Mouse (Mus musculus) lung, adult 2 months (tissue): Measurements from ENCODE around the gene Bmpr1a. TPM values are rescaled to one million over a fixed set of nuclear protein-coding genes. Genes with fewer than 3 reads are reported as not detected.
A peak's percentile ranks its signal among the peaks of the same experiment; 100 is the strongest.

Experiments used
- DNase-seq: peaks from one replicate; pipeline ENCODE4 v3.0.0; 2022
- H3K4me1 ChIP-seq: fragments of 200-500 bp; 2 replicates; pipeline ENCODE4 v1.6.1; 2011; ENCODE audit warnings: low read length; ENCODE audit not compliant: control insufficient read depth, insufficient read depth
- H3K4me3 ChIP-seq: fragments of 200-500 bp; replicated peaks from 2 replicates; pipeline ENCODE3; 2011; ENCODE audit warnings: low read depth, mild to moderate bottlenecking, control low read depth, low read length; ENCODE audit errors: extremely low read depth
- CTCF ChIP-seq: fragments of 200-500 bp; IDR thresholded peaks from 2 replicates; pipeline ENCODE4 v1.5.1; 2011; ENCODE audit warnings: mild to moderate bottlenecking, low read length, control low read depth; ENCODE audit not compliant: insufficient read depth
- POLR2A ChIP-seq: fragments of 200-500 bp; IDR thresholded peaks from 2 replicates; pipeline ENCODE4 v1.6.1; 2011; ENCODE audit warnings: low read depth, mild to moderate bottlenecking, control low read depth, low read length, borderline replicate concordance; ENCODE audit errors: extremely low read depth
- WGBS: fragments of 180-500 bp; shearing (Covaris S2); methylation state at CpG from one replicate; pipeline ENCODE4 v1.1.7; 2018; 5-methylcytosine and 5-hydroxymethylcytosine counted together
- polyA plus RNA-seq: library from polyadenylated mRNA; depleted of rRNA; stranded (reverse); fragments of >200 nt; gene quantifications from 2 replicates; pipeline ENCODE4 v1.2.3, GENCODE M21; 2012

The Bmpr1a gene
- polyA plus RNA-seq, 1 experiment: 15.3 TPM

DNA sequence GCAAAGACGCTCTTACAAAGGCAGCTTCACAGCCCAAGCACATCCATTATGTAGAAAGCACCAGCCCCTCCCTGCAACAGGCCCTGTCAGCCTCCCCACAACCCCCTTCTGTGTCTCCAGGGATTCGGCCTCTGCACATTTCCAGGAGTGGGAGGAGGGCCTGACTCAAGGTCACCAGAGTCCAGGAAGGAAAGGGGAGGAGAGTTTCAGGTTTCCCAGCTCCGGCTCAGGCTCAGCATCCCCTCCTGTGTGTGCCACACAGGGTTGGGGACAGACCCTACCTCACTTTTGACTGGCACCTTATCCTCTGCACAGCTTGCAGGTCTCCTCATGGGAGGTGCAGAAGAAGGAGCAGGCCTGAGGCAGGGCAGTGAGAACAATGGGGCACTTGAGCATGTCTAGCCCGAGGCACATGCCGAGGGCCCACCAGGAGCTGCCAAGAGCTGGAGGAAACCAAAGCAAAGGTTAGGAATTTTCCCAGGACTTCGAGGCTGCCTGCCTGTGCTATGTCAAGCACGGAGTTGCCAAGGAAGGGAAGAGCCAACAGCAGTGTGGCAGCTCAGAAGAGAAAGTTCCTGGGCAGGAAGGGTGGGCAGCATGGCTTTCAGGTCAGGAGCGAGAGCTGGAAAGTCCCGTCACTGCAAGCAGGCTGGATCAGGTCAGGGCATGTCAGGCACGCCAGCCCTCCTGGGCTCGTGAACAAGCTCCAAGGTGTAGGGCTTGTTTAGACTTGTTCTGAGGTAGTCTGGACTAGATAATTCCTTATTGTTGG, 124.4 kb downstream of the Bmpr1a start:
- Histone ChIP-seq H3K4me3 (no peak overlapping the region), H3K4me1 (peaks cover 11% of the 10 kb centered on the region)
- DNase-seq: no peak
- WGBS: 27% methylated on average over 11 of the region's 11 CpGs
- TF ChIP-seq CTCF: no peak
- TF ChIP-seq POLR2A: no peak

DNA sequence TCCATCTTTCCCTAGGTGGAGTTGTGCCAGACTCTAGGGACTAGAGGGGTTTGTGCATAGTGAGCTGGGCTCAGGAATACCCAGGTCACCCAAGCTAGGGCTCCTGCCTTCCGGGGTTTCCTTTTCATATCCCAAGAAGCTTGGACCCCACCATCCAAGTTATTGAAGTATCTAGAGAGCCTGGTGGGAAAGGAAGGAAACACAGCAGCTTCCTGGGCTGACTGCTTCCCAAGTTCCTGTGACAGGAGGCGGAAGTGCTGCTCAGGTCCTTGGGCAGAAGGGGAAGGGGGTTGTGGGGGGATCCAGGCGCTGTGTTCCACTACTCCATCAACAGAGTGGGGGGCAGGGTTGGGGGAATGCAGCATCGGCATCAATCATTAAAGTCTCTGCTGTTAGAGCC, 126.0 kb downstream of the Bmpr1a start:
- WGBS: 55% methylated on average over 4 of the region's 4 CpGs

DNA sequence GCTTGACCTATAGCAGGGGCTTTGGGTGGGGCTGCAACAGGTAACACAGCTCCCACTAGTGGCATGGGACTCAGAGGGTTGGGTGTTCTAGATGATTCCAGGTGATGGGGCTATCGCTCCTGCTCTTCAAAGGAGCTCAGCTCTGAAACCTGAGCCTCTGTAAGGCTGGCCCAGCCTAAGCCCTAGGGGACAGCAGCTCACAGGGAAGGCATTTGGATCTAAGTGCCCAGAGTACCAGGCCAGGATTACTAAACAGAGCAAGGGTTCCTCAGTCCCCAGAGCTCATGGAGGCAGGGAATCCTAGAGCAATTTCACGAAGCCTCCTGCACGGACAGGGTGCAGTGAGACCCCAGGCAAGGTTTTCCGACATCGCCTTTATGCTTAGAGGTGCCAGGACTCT, 127.2 kb downstream of the Bmpr1a start:
- WGBS: 76% methylated on average over 5 of the region's 5 CpGs
- no peak for TF ChIP-seq CTCF
- TF ChIP-seq POLR2A: no peak
- H3K4me3 ChIP-seq: peak overlapping the region; percentile 33
- peaks cover 11% of the 10 kb centered on the region for H3K4me1 ChIP-seq
- DNase-seq: no peak

More for the DNA sequence above, 126.0 kb downstream of the Bmpr1a start:
- no peak for TF ChIP-seq CTCF
- no peak overlapping the region for H3K4me3 ChIP-seq
- DNase-seq: no peak
- peaks cover 11% of the 10 kb centered on the region for H3K4me1 ChIP-seq

DNA sequence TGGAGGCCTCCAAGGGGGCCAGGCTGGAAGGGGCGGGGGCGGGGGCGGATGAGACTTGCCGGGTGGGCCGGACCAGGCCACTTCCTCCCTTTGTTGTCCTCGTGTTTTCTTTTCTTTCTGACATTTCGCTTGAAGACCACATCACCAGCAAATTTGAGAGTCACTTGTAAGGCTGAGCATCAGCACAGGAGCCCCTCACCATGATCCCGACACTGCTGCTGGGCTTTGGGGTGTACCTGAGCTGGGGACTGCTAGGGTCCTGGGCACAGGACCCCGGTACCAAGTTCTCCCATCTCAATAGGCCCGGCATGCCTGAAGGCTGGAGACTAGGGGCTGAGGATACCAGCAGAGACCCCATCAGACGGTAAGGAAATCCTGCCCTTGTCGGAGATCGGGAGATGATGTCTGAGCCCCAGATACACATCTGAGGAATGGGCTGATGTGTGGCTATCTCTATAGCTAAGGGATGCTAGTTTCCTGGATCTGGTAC, 127.7 kb downstream of the Bmpr1a start, which contains the start of gene Mmrn2:
TSS of gene Mmrn2 (plus strand) at position 51 of the 490 bp plus-strand sequence.
- 52% methylated on average over 13 of the region's 13 CpGs for WGBS
- H3K4me3 ChIP-seq: peak within 1 kb of the TSS; percentile 33
- TF ChIP-seq POLR2A (no peak), CTCF (no peak)
- H3K4me1 ChIP-seq: peaks cover 11% of the 10 kb centered on the region
- DNase-seq: no peak

DNA sequence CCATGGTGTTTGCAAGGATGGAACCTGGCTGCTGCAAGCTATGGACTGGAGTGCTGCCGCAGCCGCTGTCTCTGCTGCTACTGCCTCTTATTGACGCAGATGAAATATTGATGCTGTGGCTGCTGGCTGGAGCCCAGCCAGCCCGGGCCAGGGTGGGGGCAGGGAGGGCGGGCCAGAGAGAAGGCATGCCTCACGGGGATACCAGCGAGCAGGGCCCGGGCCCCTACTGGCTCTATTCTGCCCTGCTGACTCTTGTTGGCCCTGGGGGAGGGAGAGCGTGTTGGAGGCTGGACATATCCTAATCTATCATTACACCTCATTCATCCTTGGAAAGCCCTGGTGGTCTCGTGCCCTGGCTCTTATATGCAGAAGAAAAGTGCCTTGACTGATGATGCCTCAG, 128.6 kb downstream of the Bmpr1a start, which contains the start of gene Sncg:
TSS of gene Sncg (minus strand) at position 213 of the 400 bp plus-strand sequence.
- 27% methylated on average over 10 of the region's 10 CpGs for WGBS
- no peak for DNase-seq
- TF ChIP-seq CTCF (no peak), POLR2A (no peak)
- peak within 1 kb of the TSS; percentile 29 for H3K4me3 ChIP-seq
- H3K4me1 ChIP-seq: peaks cover 11% of the 10 kb centered on the region

DNA sequence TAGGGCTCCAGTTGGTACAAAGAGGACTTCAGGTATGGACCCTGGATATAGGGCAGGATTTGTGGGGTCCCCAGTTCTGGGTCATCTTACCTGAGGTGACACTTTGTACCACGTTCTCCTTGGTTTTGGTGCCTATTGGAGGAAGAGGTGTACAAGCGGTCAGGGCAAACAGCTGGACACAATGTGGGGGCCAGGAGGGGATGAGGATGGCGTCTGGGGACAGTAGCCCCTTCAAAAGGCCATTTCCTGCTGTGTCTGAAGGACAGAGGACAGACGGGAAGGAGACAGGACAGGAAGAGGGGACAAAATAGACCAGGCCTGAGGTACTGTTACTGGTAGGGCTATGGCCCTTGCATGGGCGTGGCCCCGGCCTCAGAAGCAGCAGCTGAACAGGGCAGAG, 129.6 kb downstream of the Bmpr1a start:
- H3K4me3 ChIP-seq: no peak overlapping the region

DNA sequence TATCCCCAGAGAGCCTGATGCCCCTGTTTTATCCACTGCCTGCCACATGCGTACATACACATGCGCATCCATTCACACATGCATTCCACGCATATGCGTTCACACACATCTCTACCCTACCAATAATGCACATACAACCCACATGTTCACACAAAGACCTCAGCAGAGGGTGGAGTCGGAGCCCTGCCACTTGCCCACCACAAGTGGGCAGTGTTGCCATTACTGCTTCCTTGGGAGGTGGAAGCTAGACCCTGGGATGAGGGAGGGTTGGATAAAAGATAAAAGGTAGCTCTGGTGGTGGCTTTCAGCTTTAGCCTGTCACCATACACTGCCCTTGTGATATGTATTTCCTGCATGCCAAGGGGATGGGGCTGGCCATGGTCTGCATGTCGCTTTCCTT, 130.5 kb downstream of the Bmpr1a start:
- peak; percentile 52 for DNase-seq
- TF ChIP-seq CTCF (peak; percentile 65), POLR2A (no peak)
- H3K4me1 ChIP-seq: peaks cover 3% of the 10 kb centered on the region; the same call in 1 of the 2 replicates
- H3K4me3 ChIP-seq: no peak overlapping the region
- 88% methylated on average over 6 of the region's 6 CpGs for WGBS

More for the DNA sequence above, 129.6 kb downstream of the Bmpr1a start:
- H3K4me1 ChIP-seq: peaks cover 4% of the 10 kb centered on the region
- no peak for TF ChIP-seq CTCF
- TF ChIP-seq POLR2A: no peak
- 80% methylated on average over 6 of the region's 6 CpGs for WGBS
- no peak for DNase-seq

DNA sequence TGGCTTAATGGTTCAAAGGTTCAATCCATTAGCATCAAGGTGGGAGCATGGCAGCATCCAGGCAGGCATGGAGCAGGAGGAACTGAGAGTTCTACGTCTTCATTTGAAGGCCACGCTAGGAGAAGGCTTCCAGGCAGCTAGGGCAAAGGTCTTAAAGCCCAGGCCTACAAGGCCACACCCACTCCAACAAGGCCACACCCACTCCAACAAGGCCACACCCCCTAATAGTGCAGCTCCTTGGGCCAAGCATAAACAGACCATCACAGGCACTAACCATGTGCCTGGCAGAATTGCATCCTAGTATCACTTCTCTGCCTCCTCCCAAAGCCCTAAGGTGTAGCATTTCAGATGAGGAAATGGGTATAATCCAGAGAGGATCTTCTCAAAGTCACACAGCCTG, 131.4 kb downstream of the Bmpr1a start:
- WGBS: 94% methylated on average over 2 of the region's 2 CpGs
- peaks cover 3% of the 10 kb centered on the region; the same call in 1 of the 2 replicates for H3K4me1 ChIP-seq
- no peak overlapping the region for H3K4me3 ChIP-seq
- no peak for DNase-seq
- TF ChIP-seq CTCF: no peak
- TF ChIP-seq POLR2A: no peak

DNA sequence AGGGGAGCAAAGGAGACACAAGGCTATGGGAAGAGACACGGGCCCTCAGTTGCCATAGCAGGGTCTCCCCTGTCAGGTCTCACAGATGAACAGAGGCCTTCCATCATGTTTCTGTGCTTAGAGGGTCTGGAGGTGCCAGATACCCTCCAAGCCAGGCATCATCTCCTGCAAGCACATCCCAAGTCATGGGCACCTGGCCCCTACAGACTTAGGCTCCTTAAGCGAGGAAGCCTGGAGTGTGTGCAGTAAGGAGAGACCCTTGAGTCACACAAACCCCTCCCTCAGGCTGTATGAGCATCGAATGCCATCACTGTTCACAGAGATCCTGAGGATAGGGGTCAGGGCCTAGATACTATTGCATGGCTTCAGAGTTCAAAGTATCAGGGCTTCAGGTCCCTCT, 132.2 kb downstream of the Bmpr1a start:
- TF ChIP-seq POLR2A: no peak
- TF ChIP-seq CTCF: no peak
- peaks cover 3% of the 10 kb centered on the region; the same call in 1 of the 2 replicates for H3K4me1 ChIP-seq
- 86% methylated on average over 3 of the region's 3 CpGs for WGBS
- DNase-seq: no peak
- no peak overlapping the region for H3K4me3 ChIP-seq

DNA sequence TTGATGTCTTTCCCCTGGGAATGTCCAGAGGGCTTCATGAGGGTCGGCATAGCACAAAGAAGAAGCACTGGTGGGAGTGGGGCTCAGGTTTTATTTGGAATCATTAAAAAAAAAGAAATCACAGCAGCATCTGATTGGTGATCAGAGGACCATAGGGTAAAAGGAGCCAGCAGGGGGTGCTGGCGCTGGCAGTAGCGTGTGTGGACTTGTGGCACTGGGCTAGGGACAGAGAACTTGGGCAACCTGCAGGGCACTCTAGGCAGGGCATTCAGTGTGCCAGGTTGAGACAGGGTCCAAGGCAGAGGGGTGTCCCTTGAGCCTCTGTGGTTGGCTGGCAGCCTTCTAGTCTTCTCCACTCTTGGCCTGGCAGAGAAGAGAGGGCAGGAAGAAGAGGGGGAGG, 132.9 kb downstream of the Bmpr1a start:
- 69% methylated on average over 3 of the region's 3 CpGs for WGBS
- TF ChIP-seq CTCF: 0 out of 2 replicates have a peak, but pooled peaks have one; percentile 14
- TF ChIP-seq POLR2A: no peak
- Histone ChIP-seq H3K4me3 (no peak overlapping the region), H3K4me1 (peaks cover 3% of the 10 kb centered on the region; the same call in 1 of the 2 replicates)
- no peak for DNase-seq
